Mouse (Mus musculus) kidney, postnatal 4 days (tissue): ENCODE measurements around the gene Pnliprp1.

ENCODE experiments used
- DNase-seq, 2 experiments: peaks; one replicate each; pipeline ENCODE4 v3.0.0; 2021; ENCODE audit warnings: mixed read lengths in 2 of 2

Gene Pnliprp1

GRCm38 (mm10) chr19:58783938-58784337 is 55.3 kb downstream of the Pnliprp1 start:
- no peak for DNase-seq

GRCm38 (mm10) chr19:58789194-58789593 is 60.5 kb downstream of the Pnliprp1 start:
- DNase-seq: no peak
